Mouse (Mus musculus): ENCODE results near the gene Cpm.

DNA sequence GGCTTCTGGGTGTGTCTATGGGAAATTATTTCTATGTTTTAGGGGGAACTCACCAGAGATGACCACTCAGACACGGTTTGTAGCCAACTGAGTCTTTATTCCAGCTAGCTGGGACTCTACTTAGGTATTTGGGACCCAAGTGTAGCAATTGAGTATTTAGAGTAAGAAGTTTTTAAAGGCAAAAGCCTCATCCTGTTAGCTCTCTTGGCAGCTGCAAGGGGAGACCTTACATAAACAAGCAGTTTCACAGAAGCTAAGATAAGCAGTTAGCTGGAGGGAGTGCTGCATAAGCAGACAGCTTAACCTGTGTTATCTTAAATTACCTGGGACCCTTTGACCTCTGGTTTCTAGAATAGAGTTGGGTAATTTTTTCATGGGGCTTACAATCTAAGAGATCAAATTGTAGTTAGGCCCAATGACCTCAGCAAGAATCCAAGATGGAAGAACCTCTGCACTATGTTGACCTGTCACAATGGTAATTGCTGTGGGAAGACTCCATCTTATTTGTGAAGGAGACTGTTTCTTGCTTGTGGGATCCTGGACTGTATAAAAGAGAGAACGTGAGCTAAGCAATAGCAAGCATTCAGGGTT is 18.4 kb upstream of the Cpm start:
- TF ChIP-seq CTCF (IDR thresholded peaks at IDR 0.05; ENCODE audit: low read depth, low read length) (no peak), POLR2A (IDR thresholded peaks at IDR 0.05; ENCODE audit: extremely low read depth, insufficient read depth, low read length) (no peak)

Measured in liver, adult 2 months (tissue).